Mouse (Mus musculus) right cerebral cortex, postnatal 14 days (tissue): ENCODE measurements at regions not wholly inside any gene's neighbourhood (a gene's known extent, or its start where the extent isn't known, plus 50 kb on each side); places are given as distances from the start of the nearest gene placed in this dataset.

Experiments used
- DNase-seq: peaks from one replicate; pipeline ENCODE4 v3.0.0; 2022

DNA sequence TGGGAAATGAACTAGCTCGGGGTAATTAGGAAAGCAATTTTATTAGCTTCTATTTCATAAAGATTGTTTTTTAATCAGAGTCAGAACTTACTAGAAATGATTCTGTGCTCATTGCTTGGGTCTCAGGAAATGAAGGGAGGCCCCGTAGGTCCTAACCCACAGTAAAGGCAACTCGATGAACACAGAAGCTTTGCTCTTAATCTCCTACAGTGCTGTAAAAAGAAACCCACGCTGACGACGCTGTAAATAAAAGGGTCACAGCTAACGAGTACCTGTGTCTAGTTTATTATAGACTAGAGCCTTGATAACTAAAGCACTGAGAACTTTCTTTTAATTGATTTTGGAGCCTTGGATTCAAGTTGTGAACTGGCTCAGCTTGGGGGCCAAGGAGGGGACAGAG, 618.7 kb downstream of the Bcl11a start:
- DNase-seq: no peak

DNA sequence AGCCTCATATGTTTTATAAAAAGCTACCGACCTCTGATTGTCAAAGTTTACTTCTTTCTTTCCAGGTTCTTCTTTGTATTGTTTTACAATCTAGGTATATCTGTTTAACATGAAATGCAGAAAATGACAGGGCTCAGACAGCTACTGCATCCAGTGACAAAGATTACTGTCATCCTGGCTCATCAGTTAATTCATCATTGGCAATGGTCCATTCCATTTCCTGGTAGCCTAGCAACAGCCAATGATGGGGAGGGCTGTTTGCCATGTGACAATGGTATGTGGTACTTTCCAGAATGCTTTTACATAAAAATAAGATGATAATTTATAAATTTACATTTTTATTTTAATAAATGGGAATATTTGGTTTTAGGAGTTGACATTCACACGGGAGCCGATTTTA, 630.9 kb downstream of the Bcl11a start:
- DNase-seq: no peak

DNA sequence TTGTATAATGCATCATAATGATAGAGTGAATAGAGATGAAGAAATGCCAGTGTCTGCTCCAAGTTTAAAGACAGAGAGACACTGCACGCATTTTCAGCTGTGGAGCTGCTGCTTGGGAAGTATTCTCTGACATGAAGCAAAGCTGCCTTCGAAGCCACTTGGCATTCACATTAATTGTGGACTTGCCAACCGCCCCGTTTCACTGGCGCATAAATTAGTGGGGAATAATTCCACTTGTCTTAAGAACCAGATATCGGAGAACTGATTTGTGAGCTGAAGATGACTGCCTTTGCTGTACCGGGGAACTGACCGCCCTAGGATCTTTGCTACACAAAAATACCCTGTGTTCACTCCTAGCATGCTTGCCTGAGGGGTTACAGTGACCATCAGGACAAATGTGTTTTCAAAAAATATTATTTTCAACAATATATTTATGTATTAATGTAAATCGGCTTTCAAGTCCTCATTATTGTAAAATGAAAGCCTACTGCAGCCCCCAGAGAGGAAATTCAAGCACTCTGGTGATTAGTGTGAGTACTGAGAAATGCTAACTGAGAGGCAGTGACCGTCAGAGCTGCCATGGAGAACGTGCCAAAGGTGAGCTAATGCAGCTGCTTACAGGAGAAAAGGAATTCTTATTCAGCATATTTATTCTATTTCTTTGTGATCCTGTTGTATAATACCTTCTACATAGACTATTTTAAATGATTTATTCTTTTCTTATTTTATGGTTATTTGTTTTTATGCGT, 638.9 kb downstream of the Bcl11a start:
- DNase-seq: peak; percentile 19

DNA sequence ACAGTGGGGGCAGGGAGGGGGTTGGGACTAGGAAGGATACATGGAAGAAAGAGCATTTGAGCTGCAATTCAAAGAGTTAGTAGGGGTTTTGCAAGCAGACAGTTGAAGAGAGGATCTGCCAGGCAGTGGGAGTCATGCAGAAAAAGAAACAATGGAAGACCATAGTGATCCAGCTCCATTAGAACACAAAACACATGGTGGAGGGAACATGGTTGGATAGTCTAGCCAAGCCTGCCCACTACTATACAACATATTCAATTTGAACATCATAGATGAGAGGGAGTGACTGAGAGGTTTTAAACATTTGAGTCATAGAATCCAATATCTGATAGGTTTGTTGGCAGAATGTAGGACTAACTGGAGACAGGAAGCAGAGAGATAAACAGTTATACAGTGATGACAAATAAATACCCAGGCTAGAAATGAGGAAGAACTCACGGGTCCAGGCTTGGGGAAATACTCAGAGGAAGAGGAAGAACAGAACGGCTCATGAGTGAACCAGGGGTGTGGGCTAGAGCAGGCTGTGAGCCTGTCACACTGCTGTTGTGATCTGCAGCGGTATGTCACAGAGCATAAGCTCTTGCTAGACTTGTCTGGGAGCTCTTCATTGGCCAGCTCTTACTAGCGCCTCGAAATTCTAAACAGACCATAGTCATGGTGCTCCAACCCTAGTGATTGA, 646.5 kb downstream of the Bcl11a start:
- DNase-seq: no peak

DNA sequence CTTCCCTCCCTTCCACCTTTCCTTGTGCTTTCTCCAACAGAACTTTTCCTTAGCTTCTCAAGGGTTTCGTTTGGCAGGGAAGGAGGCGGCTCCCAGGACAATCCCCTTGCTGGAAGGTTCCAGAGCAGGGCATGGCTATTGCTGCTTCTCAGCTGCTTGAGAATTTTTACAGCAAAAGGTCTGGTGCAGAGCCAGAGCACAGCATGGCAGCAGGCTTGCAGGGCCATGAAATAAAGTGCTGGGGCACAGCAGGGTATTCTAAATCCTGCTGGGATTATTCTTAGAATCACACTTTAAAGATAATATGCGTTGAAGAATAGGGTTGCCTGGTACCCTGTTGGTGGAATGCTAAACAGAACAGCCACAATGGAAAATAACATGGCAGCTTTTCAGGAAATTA, 648.5 kb downstream of the Bcl11a start:
- DNase-seq: no peak

DNA sequence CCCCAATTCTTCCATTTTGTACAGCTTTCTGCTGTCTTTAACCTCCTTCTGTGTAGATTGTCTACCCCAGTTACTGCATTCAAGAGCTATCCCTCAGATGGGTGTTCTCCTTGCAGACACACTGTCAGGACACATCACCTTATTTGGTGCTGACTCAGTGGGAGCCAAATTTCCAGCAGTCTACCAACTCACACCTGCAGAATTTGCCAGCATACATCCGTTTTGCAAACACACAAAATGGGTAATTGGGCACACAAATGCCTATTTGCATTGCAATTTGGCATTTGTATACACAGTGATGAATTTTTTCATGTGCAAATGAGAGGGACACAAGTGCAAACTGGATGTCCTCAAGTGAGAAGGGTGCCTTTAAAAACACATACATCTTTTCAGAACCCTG, 649.5 kb downstream of the Bcl11a start:
- DNase-seq: no peak

DNA sequence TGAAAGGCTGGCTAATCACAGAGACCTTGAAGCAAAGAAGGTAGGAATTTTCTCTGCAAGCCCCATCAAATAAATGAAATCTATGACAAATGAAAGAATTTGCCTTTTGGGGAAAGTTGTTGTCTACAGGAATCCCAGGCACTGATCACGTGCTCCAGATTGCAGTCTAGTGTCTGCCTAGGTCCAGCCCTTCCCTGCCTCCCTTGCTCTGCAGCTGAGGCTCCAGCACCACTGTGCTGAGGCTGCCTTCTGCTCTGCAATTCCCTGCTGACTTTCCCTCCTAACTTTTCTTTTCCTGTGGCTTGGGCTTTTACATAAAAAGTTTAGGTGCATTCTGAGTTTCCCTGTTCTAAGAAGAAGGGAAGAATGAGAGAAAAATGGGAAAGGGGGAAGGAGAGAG, 653.6 kb downstream of the Bcl11a start:
- no peak for DNase-seq

DNA sequence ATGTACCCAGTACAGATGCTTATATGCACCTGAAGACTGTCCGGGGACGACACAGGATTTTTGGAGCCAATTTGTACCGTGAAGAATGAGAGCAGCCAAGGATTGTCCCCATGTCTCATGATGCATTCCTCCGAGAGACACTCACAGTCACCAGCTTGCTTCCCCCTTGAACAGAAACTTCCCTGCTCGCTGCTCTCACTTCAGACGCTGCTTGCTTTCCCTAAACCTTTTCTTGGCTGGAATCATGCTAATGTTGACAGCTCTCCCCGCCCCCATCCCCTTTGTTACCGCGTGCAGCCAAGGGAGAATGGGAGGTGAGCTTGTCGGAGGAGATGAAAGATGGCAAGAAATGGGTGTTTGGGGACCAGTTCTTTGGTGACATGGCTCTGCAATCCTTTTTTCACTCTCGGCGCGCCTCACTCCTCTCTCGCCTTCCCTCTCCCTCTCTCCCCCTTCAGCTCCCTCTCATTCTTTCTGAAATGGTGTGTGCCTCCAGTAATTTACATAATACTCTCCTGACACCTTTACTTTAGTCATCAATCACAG, 661.9 kb downstream of the Bcl11a start:
- no peak for DNase-seq

DNA sequence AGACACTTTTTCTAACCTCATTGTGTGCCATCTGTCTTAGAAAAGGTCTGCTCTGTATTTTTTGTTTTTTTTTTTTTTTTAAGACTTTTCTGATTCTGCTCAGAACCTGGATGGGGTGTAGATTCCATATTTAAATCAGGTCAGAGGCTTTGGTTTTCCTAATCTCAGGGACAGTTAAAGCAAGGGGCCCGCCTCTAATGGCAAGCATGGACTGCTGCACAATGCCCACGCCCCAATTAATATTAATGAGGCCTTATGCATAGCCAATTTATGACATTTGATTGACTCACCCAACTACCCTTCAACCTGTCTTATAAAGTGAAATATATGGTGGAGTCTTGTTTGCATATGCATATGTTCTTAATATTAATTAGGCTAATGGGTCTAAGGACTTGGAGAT, 662.6 kb downstream of the Bcl11a start:
- no peak for DNase-seq

DNA sequence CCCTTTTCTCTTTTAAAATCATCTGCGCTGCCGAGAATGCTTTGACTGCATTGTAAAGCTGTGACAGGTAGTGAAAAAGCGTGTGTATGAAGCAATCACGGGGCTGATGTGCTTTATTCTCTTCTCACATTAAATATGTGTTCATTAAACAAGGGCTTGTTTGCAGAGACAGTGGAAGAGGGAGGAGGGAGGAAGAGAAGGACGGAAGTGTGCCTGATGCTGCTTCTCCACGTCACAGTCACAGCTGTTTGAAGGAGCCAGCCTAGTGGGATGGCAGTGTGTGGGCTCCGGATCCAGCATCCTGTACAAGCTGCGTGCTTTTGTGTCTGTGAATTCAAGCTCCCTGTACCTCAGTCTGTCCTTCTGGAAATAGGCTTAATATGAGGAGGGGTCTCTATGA, 664.7 kb downstream of the Bcl11a start:
- peak; percentile 39 for DNase-seq

DNA sequence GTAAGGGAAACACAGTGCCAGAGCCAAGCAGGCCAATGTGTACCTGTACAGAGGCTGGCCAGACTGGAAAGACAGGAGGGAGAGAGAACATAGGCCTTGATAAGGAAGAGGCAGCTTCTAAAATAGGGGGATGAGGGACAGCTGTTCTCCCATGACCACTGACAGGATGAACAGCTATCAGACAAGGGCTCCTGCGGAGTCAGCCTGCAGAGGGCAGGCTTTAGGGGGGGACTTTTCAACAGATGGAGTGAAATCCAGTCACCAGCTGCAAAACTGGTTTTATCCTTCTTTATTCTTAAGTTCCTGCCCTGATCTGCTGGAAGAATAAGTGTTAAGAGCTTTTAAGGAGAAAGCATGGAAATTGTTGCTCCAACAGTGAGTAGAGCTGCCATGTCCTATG, 665.6 kb downstream of the Bcl11a start:
- no peak for DNase-seq

DNA sequence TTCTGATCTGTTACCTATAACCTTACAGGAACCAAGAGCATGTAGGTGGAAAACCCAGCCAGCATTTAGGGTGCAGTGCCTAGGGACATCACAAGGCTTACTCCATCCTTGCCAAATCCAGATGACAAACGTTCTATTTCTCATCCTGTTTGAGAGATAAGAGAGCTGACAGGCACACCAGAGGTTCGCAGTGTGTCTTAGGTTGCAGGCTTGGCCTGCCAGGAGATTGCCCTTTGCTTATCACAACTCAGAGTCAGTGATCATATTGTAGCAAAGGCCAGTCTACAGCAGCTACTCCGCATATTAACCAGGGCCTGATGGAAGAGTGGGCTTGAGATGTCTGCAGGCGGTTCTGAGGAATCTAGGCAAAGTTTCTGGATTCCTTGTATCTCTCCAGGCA, 668.0 kb downstream of the Bcl11a start:
- no peak for DNase-seq

DNA sequence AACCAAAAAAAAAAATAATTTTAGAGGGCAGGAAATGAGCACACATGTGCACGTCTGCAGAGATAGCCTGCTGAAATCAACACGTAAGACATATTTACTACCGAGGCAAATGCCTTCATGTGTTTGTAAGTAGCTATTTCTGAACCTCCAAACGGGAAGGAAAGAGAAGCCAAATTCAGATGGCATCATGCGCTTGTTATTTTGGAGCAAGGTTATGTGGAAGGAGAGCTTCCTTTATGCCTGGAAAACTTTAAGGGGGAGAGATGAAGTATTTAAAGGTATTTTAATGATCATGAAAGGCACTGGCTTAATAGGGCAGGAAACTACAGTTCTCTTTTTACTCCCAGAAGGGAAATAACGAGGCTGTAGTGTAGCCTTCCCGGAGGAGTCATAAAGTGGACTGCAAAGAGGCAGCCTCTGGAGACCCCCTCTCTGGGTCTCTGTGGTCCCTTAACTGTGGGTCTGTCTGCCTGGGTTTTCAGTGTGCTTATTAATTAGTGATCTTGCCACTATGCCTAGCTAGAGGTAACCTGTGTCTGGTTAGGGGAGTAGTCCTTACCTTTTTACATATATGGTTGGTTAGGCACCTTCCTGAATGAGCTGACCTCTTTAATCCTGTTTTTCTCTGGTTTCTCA, 672.4 kb downstream of the Bcl11a start:
- no peak for DNase-seq

DNA sequence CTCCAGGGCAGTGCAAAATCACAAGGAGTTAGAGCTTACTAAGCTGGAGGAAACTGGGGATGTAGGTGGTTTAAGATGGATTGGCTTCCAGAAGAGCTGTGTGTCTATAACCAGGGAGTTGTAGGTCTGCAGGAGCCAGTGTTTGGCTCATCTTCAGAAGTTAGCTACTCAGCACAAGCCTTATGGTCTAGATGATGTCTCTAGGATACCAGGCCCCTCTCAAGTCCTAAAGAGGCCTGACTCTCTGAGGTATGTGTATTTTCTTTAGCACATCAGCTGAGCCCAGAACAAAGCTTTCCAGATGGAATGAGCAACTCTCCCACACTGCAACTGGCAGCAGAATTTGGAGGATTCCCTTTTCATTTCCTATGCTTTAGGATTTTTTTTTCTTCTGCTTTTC, 680.3 kb downstream of the Bcl11a start:
- no peak for DNase-seq

DNA sequence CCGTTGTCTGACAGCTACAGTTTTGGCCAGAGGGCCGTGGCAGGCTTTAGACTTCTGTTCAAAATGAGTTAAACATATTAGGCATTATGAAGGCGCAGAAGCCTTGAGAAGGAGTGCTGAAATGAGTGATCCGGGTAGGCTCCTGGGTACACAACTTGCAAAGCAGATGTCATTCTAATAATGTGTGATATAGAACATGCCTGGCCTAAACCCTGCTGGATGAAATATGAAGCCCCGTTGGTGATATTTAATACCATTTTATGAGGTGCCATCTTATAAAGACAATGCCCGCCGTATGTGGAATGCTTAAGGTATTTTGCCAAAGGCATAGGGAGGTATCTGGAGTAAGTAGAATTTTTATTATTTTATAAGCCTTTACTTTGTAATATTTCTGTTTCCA, 705.6 kb downstream of the Bcl11a start:
- DNase-seq: no peak

DNA sequence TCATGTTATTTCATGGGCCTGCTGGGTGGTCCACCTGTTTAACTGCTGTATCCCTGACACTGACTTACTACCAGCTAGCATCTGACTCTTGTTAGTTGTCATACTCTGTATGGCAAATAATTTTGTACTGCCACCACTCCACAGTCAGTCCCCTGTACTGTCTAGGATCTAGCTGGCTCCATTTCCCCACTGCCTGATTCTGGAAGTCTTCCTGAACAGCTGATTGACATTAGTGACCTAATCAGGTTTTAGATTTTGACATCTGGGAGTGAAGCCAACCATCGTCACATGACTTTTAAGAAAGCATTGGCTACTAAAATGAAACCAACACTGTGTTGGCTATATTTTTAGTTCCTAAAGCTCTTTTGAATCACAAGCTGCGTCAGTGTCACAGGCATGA, 711.3 kb downstream of the Bcl11a start:
- DNase-seq: no peak

DNA sequence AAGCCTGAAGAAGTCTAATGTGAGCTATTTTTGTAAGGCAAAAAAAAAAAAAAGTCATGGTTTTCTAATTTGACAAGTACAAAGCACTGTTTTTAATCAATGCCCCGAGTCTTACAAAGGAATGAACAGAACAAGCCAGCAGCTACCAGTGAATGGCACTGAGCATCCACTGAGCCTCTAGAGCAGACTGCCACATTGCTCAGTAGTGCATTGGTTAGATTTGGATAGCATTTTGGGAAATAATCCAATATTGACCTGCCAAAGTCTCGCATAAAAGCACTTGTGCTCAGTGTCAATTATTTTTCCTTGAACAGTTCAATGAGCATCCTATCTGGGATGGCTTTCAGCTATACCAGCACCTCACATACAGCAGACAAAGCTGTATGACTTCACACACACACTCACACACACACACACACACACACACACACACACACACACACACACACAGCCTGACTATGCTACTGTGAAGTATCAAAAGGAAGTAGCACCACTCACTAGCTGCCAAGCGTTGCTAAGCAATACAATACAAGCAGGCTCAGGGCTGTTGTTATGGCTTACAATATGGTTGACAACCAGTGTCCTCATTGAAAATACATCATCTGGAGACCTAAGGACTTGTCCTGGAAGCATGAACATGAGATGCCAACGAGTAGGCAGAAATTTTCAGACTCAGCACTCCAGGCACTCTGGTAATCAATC, 717.8 kb downstream of the Bcl11a start:
- no peak for DNase-seq

DNA sequence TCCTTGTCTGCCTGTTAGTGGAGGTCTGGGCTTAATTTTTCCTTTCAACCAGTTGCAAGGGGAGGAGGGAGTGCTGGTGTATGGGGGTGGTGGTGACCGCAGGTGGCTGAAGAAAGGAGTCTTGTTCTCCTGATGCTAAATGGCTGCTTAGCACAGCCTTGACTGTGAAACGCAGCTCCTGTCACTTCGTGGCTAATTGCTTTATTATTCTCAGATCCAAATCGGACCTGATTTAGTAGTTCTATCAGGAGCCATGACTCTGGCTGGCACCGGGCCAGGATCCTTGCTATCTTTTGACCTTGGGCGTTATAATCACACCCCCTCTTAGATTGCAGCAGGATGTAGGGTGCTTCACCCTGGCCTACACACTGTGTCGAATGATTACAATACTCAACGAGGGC, 726.8 kb downstream of the Bcl11a start:
- peak; percentile 21 for DNase-seq

DNA sequence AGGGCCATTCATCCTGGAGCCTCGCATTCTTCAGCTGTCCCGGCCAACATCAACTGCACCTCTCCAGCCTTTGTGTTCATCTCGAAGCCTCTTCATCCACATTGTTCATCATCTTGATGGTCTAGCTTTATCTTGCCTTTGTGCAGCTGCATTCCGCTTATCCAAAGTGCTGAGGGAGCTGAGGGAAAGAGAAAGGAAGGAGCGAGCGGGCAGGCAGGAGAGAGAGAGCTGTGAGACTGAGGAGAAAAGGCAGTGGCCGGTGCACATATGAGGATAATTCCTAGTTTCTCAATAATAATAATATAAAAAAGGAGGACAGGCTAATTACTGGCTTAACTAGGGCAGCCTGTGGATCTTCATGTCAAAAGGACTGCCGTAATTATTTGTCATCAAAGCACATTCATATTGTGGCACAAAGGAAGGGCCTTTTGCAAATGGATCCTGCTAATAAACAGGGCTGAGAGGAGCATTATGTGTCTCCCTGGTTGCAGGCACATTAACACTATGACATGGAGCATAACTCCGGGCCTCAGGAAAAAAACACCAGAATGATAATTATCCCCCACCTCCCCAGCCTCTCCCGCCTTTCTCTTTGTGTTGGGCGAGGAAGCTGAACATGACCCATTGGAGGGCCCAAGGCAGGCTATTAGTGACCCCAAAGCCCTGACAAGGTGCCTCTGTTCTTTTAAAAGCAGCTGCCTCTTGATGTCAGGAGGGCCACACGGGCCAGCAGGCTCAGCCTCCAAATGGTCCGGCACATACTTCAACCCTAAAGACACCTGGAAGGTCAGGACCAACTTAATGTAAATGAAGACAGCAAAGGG, 751.9 kb downstream of the Bcl11a start:
- no peak for DNase-seq

DNA sequence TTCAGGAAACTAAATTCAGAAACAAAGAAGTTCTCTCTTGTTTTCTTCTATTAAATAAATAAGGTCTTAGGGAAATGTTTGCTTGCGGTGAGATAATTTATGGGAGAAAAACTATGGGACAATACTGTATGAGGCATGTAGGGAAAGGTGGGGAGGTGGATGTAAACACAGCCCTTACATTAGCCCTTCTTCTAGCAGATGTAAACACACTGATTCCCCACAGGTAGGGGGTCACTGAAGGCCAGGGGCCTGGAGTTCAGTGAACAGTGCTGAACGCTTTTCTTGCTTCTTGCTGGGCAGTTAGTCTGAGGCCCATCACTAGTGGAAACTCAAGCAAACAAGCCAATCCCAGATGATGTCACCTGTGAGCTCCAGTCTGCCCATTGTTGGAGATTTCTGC, 752.6 kb downstream of the Bcl11a start:
- no peak for DNase-seq

DNA sequence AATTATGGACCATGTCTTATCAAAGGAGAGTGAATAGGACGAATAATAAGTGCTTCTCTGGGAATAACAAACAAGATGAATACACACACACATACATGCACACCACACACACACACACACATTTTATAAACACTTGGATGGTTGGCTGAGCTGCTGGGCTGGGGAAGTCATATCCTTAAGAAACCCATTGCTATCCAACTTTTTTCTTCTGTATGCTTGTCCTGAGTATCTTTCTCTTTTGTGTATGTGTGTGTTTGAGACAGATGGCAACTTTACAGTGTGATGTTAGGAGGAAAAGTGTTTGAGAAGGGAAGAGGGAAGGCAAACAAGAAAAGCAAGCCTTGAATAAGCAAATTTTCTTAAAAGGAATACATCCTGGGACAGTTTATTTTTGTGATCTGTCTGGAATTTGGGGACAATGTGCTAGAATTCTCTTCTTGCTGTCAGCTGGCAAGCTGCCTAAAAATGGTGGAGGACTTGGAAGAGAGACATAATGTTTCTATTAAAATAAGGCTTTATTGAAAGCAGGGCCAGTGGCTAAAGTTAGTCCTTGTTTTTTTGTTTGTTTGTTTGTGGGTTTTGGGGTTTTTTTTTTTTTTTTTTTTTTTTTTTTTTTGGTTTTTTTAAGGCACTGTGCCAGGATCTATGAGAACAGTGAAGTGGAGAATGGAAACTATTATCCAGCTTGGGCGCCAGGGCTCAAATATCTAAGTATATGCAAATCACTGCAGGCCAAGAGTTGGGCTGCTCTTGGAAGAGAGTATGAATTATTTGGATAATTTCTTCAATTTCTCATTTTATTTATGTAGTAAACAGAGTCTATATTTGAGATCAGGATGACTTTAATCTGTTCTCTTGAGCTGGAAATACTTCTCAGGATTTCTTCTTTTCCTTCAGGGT, 766.2 kb downstream of the Bcl11a start:
- peak; percentile 10 for DNase-seq
